12 mouse cellular contexts compared by ENCODE assay signal in the genomic region with DNA sequence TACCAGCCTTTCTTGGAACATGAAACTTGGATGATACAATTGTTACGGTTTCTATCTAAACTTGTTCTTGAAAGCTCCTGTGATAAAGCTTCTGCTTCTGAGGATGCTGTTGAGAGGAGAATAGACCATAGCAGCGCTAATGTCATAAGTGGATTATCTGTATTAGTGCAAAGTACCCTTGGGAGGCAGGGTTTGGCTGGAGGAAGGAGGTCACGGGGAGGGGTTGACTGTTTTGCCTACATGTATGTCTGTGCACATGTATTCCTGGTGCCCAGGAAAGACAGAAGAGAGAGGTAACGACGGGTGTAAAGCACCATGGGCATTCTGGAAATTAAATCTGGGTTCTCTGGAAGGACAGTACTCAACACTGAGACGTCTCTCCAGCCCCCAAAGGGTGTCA.
"Had no signal": no experiment of that assay in that cellular context is flagged by ENCODE, and none has a peak within 500 bp of the region (broad histone marks: within the 10 kb centered on the region; RNA-seq: fewer than 3 reads in every experiment).

No protein-coding gene starts in this region.

- DNase-seq: left cerebral cortex, postnatal 4 days; liver; liver, embryonic 13.5 days; liver, postnatal 0 days; lung, adult 18-20 months; lung, adult 2 months; lung, embryonic 14.5 days; lung, postnatal 10 days; lung, postnatal 14 days; lung, postnatal 36 days; lung, postnatal 4 days; midbrain, embryonic 14.5 days had no signal
